Mouse (Mus musculus): ENCODE results near the gene Lysmd4.

- TF ChIP-seq CTCF (IDR thresholded peaks at IDR 0.05; ENCODE audit: low read depth) (no peak), EP300 (IDR thresholded peaks at IDR 0.05; ENCODE audit: low read depth) (no peak)
These were observed at the start of gene Lysmd4 for GRCm38 (mm10) chr7:67222220-67222862.

Data from liver, postnatal 0 days (tissue).